Mouse (Mus musculus): ENCODE measurements around the gene Gpr65. TPM values are rescaled to one million over a fixed set of nuclear protein-coding genes. Genes with fewer than 3 reads are reported as not detected.
"Not testable (repeated sequence)": the region's sequence is repeated elsewhere in the genome, so short reads cannot be mapped to it uniquely, and the experiment has no call there.

The Gpr65 gene
- total RNA-seq (2015; ENCODE audit: low replicate concordance) (9.0 and 10.9 TPM in 2 replicates), total RNA-seq (2017; ENCODE audit: low replicate concordance) (7.9 and 10.0 TPM in 2 replicates)

- no peak for ATAC-seq (replicated peaks; ENCODE audit: low FRiP score, poor library complexity, severe bottlenecking)
These were observed at the start of gene Gpr65 for GRCm38 (mm10) chr12:98268441-98269369. TSS of gene Gpr65 (plus strand) at chr12:98268635.

- no peak for ATAC-seq (replicated peaks; ENCODE audit: low FRiP score, poor library complexity, severe bottlenecking)
These were observed 45.1 kb upstream of the Gpr65 start for GRCm38 (mm10) chr12:98223286-98223685.

- ATAC-seq (replicated peaks; ENCODE audit: low FRiP score, poor library complexity, severe bottlenecking), result no peak
These were observed 41.4 kb upstream of the Gpr65 start for GRCm38 (mm10) chr12:98227037-98227436.

- ATAC-seq (replicated peaks; ENCODE audit: low FRiP score, poor library complexity, severe bottlenecking), result not testable (repeated sequence)
These were observed 30.0 kb upstream of the Gpr65 start for GRCm38 (mm10) chr12:98238478-98238877.

- no peak for ATAC-seq (replicated peaks; ENCODE audit: low FRiP score, poor library complexity, severe bottlenecking)
These were observed 24.3 kb upstream of the Gpr65 start for GRCm38 (mm10) chr12:98244161-98244560.

- no peak for ATAC-seq (replicated peaks; ENCODE audit: low FRiP score, poor library complexity, severe bottlenecking)
These were observed 23.6 kb upstream of the Gpr65 start for GRCm38 (mm10) chr12:98244865-98245264.

GRCm38 (mm10) chr12:98246835-98247234 lies 21.6 kb upstream of the Gpr65 start:
- no peak for ATAC-seq (replicated peaks; ENCODE audit: low FRiP score, poor library complexity, severe bottlenecking)

GRCm38 (mm10) chr12:98249671-98250070 lies 18.8 kb upstream of the Gpr65 start:
- ATAC-seq (replicated peaks; ENCODE audit: low FRiP score, poor library complexity, severe bottlenecking), result no peak

GRCm38 (mm10) chr12:98250327-98250726 lies 18.1 kb upstream of the Gpr65 start:
- no peak for ATAC-seq (replicated peaks; ENCODE audit: low FRiP score, poor library complexity, severe bottlenecking)

GRCm38 (mm10) chr12:98252417-98252816 lies 16.0 kb upstream of the Gpr65 start:
- ATAC-seq (replicated peaks; ENCODE audit: low FRiP score, poor library complexity, severe bottlenecking), result no peak

- no peak for ATAC-seq (replicated peaks; ENCODE audit: low FRiP score, poor library complexity, severe bottlenecking)
These were observed 13.0 kb upstream of the Gpr65 start for GRCm38 (mm10) chr12:98255373-98255995.

- no peak for ATAC-seq (replicated peaks; ENCODE audit: low FRiP score, poor library complexity, severe bottlenecking)
These were observed 10.0 kb upstream of the Gpr65 start for GRCm38 (mm10) chr12:98258371-98258844.

GRCm38 (mm10) chr12:98258845-98259517 lies 9.5 kb upstream of the Gpr65 start, which contains the start of gene Galc:
TSS of gene Galc (minus strand) at chr12:98259459.
- ATAC-seq (replicated peaks; ENCODE audit: low FRiP score, poor library complexity, severe bottlenecking), result peak; percentile 77

- ATAC-seq (replicated peaks; ENCODE audit: low FRiP score, poor library complexity, severe bottlenecking), result no peak
These were observed 8.9 kb upstream of the Gpr65 start for GRCm38 (mm10) chr12:98259518-98259852.

- no peak for ATAC-seq (replicated peaks; ENCODE audit: low FRiP score, poor library complexity, severe bottlenecking)
These were observed 2.7 kb upstream of the Gpr65 start for GRCm38 (mm10) chr12:98265697-98266096.

GRCm38 (mm10) chr12:98269791-98270745 lies 1.6 kb downstream of the Gpr65 start:
- ATAC-seq (replicated peaks; ENCODE audit: low FRiP score, poor library complexity, severe bottlenecking), result no peak

GRCm38 (mm10) chr12:98270810-98271566 lies 2.6 kb downstream of the Gpr65 start:
- ATAC-seq (replicated peaks; ENCODE audit: low FRiP score, poor library complexity, severe bottlenecking), result no peak

- no peak for ATAC-seq (replicated peaks; ENCODE audit: low FRiP score, poor library complexity, severe bottlenecking)
These were observed 4.0 kb downstream of the Gpr65 start for GRCm38 (mm10) chr12:98272433-98272832.

Data from erythroblast, adult 5-6 weeks (primary cell).